Mouse (Mus musculus) neural tube, embryonic 11.5 days (tissue): ENCODE measurements around the gene Otos. TPM values are rescaled to one million over a fixed set of nuclear protein-coding genes. Genes with fewer than 3 reads are reported as not detected.

Source experiments
- ATAC-seq: fragments of 200-750 bp; cut with Nextera tagmentation; 2 replicates; pipeline ENCODE4 v1.8.0; 2017; ENCODE audit warnings: moderate number of reproducible peaks, mild to moderate bottlenecking, moderate TSS enrichment, moderate library complexity; ENCODE audit not compliant: insufficient read depth, low FRiP score, low TSS enrichment
- DNase-seq: peaks from one replicate; pipeline ENCODE4 v3.0.0-alpha.2; 2015; ENCODE audit warnings: low spot score
- H3K27ac ChIP-seq: fragments of 300-500 bp; sonication (generic); 2 replicates; pipeline ENCODE4 v1.5.1; 2014; ENCODE audit warnings: low read depth, mild to moderate bottlenecking, low read length
- H3K27me3 ChIP-seq: fragments of 300-500 bp; sonication (generic); 2 replicates; pipeline ENCODE4 v1.6.1; 2014; ENCODE audit warnings: mild to moderate bottlenecking, low read length, mixed read lengths; ENCODE audit not compliant: control insufficient read depth, insufficient read depth
- H3K36me3 ChIP-seq: fragments of 300-500 bp; sonication (generic); 2 replicates; pipeline ENCODE4 v1.6.1; 2014; ENCODE audit warnings: mild to moderate bottlenecking, low read length, moderate library complexity, mixed read lengths; ENCODE audit not compliant: control insufficient read depth, insufficient read depth
- H3K4me1 ChIP-seq: fragments of 300-500 bp; sonication (generic); 2 replicates; pipeline ENCODE4 v1.6.1; 2014; ENCODE audit warnings: low read length, mixed read lengths; ENCODE audit not compliant: control insufficient read depth, insufficient read depth
- H3K4me2 ChIP-seq: fragments of 300-500 bp; sonication (generic); 2 replicates; pipeline ENCODE4 v1.6.1; 2014; ENCODE audit warnings: low read depth, mild to moderate bottlenecking, moderate library complexity
- H3K4me3 ChIP-seq: fragments of 300-500 bp; sonication (generic); 2 replicates; pipeline ENCODE4 v1.5.1; 2014; ENCODE audit warnings: low read depth, low read length
- H3K9ac ChIP-seq: fragments of 300-500 bp; sonication (generic); 2 replicates; pipeline ENCODE4 v1.6.1; 2014; ENCODE audit warnings: mild to moderate bottlenecking, low read length
- H3K9me3 ChIP-seq: fragments of 300-500 bp; sonication (generic); 2 replicates; pipeline ENCODE4 v1.6.1; 2016; ENCODE audit warnings: low read length; ENCODE audit not compliant: control insufficient read depth
- WGBS: fragments of 180-500 bp; shearing (Covaris S2); extraction: QIAGEN DNeasy Blood & Tissue Kit; methylation state at CpG from one replicate; pipeline ENCODE4 v1.1.7; 2014; 5-methylcytosine and 5-hydroxymethylcytosine counted together
- polyA plus RNA-seq: library from polyadenylated mRNA; unstranded; fragments of >200 nt; fragmentation: Nextera tagmentation; extraction: Ambion mirVana; gene quantifications from 2 replicates; pipeline ENCODE4 v1.2.1, GENCODE M21; 2014

Gene Otos
- polyA plus RNA-seq, 1 experiment from 2014 or later: 0.08 TPM

DNA sequence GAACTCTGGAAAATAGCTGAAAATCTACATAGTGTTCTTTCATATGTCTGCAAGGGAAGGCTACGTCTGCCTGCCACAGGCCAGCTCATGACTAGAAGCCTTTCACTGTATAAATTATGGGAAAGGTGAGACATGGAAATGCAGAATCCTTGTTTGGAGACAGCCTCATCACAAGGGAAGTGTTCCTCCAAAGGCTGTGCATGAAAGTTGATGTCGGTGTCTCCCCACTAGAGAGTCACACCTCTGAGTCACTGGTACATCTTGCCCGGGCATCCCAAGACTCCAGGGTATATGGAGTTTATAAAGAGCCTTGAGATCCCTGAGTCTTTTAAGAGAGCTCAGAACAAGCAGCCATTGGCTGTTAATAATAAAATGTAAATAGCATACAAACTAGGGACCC, 4.5 kb upstream of the Otos start:
- no peak overlapping the region for H3K4me3 ChIP-seq
- ATAC-seq: no peak
- H3K9me3 ChIP-seq: no peaks in the 10 kb centered on the region
- H3K36me3 ChIP-seq: no peaks in the 10 kb centered on the region
- H3K4me2 ChIP-seq: no peak overlapping the region
- no peak for DNase-seq
- no peaks in the 10 kb centered on the region for H3K27me3 ChIP-seq
- no peak overlapping the region for H3K9ac ChIP-seq
- 90% methylated on average over 3 of the region's 3 CpGs for WGBS
- H3K4me1 ChIP-seq: 0 out of 2 replicates have a peak, but pooled peaks cover 3% of the 10 kb centered on the region
- H3K27ac ChIP-seq: no peak overlapping the region

DNA sequence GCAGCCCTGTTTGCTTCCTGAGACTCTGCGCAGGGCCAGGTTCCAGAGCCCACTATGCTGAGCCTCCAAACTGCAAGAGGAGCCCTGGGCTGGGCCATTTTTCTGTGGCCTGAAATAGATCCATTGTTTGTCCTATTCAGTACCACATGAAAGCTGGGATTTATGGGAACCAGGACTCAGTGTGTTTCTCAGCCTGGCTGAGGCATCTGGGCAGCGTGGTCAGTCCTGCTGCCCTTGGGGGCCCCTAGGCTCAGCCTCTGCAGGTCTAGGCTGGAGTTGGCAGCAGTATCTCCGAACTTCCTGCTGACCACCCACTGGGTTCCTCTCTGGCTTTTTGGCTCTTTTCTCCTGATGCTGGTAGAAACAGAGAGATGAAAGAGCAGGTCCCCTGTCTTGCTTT, 2.8 kb upstream of the Otos start:
- Histone ChIP-seq H3K9ac (0 out of 2 replicates have a peak overlapping the region, but pooled peaks have one; percentile 23), H3K4me2 (no peak overlapping the region), H3K9me3 (no peaks in the 10 kb centered on the region), H3K27ac (no peak overlapping the region), H3K4me3 (no peak overlapping the region), H3K27me3 (no peaks in the 10 kb centered on the region), H3K4me1 (no peaks in the 10 kb centered on the region), H3K36me3 (no peaks in the 10 kb centered on the region)
- 49% methylated on average over 3 of the region's 3 CpGs for WGBS
- DNase-seq (no peak), ATAC-seq (no peak)

DNA sequence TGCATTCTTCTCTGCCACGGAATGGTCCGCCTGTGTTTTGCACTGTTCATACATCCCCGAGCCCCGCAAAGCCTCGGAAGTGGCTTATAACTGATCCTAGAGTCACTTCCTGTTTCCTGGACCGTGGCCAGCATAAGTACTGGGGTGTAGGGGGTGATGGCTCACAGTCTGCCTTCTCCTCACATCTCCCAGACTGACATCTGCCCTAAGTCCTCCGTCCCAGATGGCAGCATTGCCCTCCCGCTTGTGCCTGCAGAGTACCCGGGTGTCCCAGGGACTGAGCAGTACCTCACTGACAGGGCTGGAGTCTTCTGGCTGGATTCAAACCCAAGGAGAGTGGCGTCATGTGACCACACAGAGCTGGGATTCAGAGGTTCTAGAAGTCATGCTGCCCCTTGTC, 444 bp downstream of the Otos start:
- no peak overlapping the region for H3K4me3 ChIP-seq
- H3K27ac ChIP-seq: no peak overlapping the region
- H3K9ac ChIP-seq: no peak overlapping the region
- no peak for ATAC-seq
- 59% methylated on average over 10 of the region's 10 CpGs for WGBS
- no peaks in the 10 kb centered on the region for H3K36me3 ChIP-seq
- no peaks in the 10 kb centered on the region for H3K9me3 ChIP-seq
- no peaks in the 10 kb centered on the region for H3K4me1 ChIP-seq
- no peak for DNase-seq
- no peak overlapping the region for H3K4me2 ChIP-seq
- no peaks in the 10 kb centered on the region for H3K27me3 ChIP-seq

DNA sequence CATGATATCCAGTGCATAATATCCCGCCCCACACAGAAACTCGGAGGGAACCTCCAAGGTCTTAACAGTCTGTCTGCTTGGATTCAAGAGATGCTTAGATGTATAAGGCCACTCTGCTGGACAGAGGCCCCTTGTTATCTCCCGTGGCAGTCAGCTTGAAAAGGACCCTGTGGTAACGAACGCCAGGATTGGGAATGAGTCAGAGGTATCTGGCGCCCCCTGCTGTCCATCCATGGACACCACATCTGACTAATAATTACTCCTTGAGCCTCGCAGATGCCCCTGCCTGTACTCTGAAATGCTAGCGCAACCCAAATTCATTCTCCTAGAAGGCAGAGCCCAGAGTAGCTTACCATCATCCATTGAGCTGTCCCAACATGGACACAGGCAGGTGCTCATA, 889 bp downstream of the Otos start:
- Histone ChIP-seq H3K4me3 (no peak overlapping the region), H3K27me3 (no peaks in the 10 kb centered on the region), H3K9ac (no peak overlapping the region), H3K4me1 (no peaks in the 10 kb centered on the region), H3K36me3 (no peaks in the 10 kb centered on the region), H3K27ac (no peak overlapping the region), H3K9me3 (no peaks in the 10 kb centered on the region), H3K4me2 (no peak overlapping the region)
- DNase-seq: peak; percentile 82
- 10% methylated on average over 8 of the region's 8 CpGs for WGBS
- no peak for ATAC-seq

DNA sequence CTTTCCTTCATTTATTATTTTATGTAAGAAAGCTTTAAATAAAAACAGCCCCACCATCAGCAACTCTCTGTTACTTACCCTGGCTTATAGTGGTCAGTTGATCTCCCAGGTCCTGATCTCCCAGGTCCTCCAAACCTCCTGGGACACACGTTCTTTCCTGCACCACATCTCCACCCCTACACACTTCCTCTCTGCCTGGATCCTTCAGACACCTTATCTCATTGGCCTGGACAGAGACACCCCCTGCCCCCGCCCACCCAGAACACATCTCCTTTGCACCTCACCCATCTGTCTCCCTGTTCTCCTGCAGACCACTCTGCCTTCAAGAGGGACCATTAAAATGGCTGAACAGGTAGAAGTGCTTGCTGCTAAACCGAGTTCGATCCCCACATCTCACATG, 1.6 kb downstream of the Otos start:
- H3K9me3 ChIP-seq: no peaks in the 10 kb centered on the region
- no peak overlapping the region for H3K9ac ChIP-seq
- H3K4me2 ChIP-seq: no peak overlapping the region
- H3K27me3 ChIP-seq: no peaks in the 10 kb centered on the region
- ATAC-seq: no peak
- no peaks in the 10 kb centered on the region for H3K36me3 ChIP-seq
- no peak overlapping the region for H3K27ac ChIP-seq
- no peaks in the 10 kb centered on the region for H3K4me1 ChIP-seq
- no peak for DNase-seq
- no peak overlapping the region for H3K4me3 ChIP-seq
- 73% methylated on average over 4 of the region's 4 CpGs for WGBS

DNA sequence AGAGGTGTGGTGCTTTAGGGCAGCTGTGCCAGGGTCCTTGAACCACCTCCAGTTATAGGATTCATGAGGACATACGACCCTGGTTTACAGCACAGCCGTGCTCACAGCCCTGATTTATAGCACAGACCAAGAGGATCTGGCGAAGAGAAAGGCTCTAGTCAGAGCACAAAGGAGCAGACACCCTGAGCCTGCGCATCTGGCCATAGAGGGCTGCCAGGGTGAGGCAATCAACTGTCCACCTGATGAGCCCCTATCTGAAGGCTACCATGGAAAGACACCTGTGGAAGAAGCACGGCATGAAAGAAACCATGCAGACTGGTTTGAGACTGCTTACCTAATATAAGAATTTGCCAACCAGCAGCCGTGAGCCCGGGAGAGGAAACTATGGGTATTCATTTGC, 2.0 kb downstream of the Otos start:
- Histone ChIP-seq H3K27me3 (no peaks in the 10 kb centered on the region), H3K9ac (no peak overlapping the region), H3K36me3 (no peaks in the 10 kb centered on the region), H3K9me3 (no peaks in the 10 kb centered on the region), H3K4me3 (no peak overlapping the region), H3K27ac (no peak overlapping the region), H3K4me2 (no peak overlapping the region), H3K4me1 (no peaks in the 10 kb centered on the region)
- ATAC-seq (no peak), DNase-seq (no peak)
- 66% methylated on average over 7 of the region's 7 CpGs for WGBS

DNA sequence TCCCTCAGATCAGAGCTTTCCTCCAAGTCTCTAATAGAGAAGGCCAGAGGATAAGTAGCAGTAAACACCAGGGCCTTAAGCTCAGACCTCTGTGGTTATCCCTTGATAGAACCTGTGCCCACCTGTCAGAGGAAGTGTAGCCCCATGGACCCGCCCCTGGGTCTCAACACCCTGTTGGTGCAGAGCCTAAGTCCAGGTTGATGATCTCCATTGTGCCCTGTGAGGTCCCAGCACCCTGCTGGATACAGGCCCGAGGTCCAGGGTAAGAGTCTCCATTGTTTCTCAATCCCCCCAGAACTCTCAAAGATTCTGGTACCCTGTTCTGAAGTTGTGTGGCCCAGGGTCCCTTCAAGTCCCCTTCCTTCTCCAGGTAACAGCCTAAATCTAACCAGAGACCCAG, 2.5 kb downstream of the Otos start:
- no peak overlapping the region for H3K9ac ChIP-seq
- ATAC-seq: no peak

DNA sequence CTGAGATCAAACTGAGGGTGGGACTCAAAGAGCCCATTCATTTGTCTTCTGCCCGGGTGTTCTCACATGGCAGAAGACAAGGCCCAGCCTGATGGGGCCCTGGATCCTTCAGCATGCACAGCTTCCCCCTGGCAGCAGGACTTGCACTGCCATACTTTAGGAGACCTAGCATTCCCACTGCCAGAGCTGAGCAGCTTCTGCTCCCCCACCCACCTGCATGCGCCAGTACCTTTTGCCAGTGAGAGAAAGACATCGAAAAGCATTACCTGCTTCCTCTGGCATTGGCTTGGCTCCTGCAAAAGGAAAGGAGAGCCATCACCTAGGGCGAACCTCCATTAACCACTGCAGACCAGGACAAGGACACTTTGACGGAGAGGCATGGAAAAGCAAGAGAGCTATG, 3.7 kb downstream of the Otos start:
- Histone ChIP-seq H3K4me2 (no peak overlapping the region), H3K9me3 (no peaks in the 10 kb centered on the region), H3K4me3 (no peak overlapping the region), H3K4me1 (peaks cover 7% of the 10 kb centered on the region; the same call in 1 of the 2 replicates), H3K9ac (no peak overlapping the region), H3K27me3 (no peaks in the 10 kb centered on the region), H3K36me3 (no peaks in the 10 kb centered on the region), H3K27ac (no peak overlapping the region)
- ATAC-seq (no peak), DNase-seq (no peak)
- WGBS: 82% methylated on average over 5 of the region's 5 CpGs

More for the DNA sequence above, 2.5 kb downstream of the Otos start:
- no peak for DNase-seq
- Histone ChIP-seq H3K36me3 (no peaks in the 10 kb centered on the region), H3K4me2 (no peak overlapping the region), H3K27me3 (no peaks in the 10 kb centered on the region), H3K9me3 (no peaks in the 10 kb centered on the region), H3K4me3 (no peak overlapping the region), H3K27ac (no peak overlapping the region), H3K4me1 (no peaks in the 10 kb centered on the region; the same call in 1 of the 2 replicates)
- WGBS: 64% methylated on average over 2 of the region's 2 CpGs

DNA sequence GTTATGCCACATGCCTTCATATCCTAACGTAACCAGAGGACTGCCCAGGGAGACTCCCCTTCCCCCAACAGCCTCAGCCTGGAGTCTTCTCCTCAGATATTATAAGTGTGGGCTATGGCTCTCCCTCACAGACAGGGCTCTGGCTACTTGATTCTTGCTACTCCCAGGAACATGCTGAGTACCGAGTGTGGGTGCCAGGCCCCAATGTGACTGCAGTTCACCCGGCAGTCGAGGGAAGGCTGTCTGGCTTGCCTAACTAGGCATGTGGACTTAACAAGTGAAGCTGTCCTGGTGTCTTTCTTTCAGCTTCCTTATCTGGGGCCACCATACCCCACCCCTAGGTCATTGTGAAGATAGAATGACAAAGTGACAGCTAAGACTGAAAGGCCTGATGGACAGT, 5.0 kb downstream of the Otos start:
- Histone ChIP-seq H3K27ac (no peak overlapping the region), H3K9me3 (no peaks in the 10 kb centered on the region), H3K4me3 (no peak overlapping the region), H3K9ac (no peak overlapping the region), H3K36me3 (no peaks in the 10 kb centered on the region), H3K4me2 (no peak overlapping the region), H3K27me3 (no peaks in the 10 kb centered on the region), H3K4me1 (peaks cover 7% of the 10 kb centered on the region; the same call in 1 of the 2 replicates)
- no peak for DNase-seq
- no peak for ATAC-seq
- WGBS: 56% methylated on average over 4 of the region's 4 CpGs
